Mouse (Mus musculus): ENCODE results near the gene Dctn3. TPM values are rescaled to one million over a fixed set of nuclear protein-coding genes. Genes with fewer than 3 reads are reported as not detected.
A peak's percentile ranks its signal among the peaks of the same experiment; 100 is the strongest.
"Not testable (repeated sequence)": the region's sequence is repeated elsewhere in the genome, so short reads cannot be mapped to it uniquely, and the experiment has no call there.

The Dctn3 gene
- polyA plus RNA-seq (2015; fragmentation: Nextera tagmentation; extraction: Ambion mirVana) = 298 and 299 TPM in 2 replicates

DNA sequence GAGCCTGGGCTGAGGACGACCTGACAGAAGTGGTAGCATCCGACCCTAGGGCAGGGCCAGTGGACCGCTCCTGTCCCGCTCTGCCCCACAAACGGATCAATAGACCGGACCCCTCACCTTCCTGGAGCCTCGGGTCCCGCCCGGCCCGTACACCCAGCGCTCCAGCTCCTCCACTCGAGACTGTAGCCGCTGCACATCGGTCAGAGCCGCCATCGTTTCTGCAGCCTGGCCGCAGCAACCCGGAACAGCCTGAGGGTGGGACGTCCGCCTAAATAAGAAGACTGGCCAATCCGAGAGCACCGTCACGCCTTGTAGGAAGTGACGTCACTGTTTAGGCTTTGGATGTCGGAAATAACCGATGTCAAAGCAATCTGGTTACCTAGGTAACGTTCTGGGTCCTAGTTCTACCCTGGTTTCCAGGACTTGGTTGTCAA, at the start of gene Dctn3:
Gene Dctn3 (minus strand): TSS at position 253 of the 434 bp plus-strand sequence.
- Histone ChIP-seq H3K4me1 (replicated peaks) (peaks cover 37% of the 10 kb centered on the region), H3K4me3 (peak within 1 kb of the TSS; percentile 82), H3K9me3 (no peaks in the 10 kb centered on the region), H3K27me3 (peaks cover 40% of the 10 kb centered on the region), H3K27ac (replicated peaks) (peak within 1 kb of the TSS; percentile 62), H3K9ac (peak within 1 kb of the TSS; percentile 83), H3K36me3 (peaks cover 13% of the 10 kb centered on the region), H3K4me2 (peak within 1 kb of the TSS; percentile 69)
- WGBS = under 1% methylated on average over 27 of the region's 27 CpGs
- ATAC-seq (ENCODE audit: low FRiP score, low read depth) = peak; percentile 95

DNA sequence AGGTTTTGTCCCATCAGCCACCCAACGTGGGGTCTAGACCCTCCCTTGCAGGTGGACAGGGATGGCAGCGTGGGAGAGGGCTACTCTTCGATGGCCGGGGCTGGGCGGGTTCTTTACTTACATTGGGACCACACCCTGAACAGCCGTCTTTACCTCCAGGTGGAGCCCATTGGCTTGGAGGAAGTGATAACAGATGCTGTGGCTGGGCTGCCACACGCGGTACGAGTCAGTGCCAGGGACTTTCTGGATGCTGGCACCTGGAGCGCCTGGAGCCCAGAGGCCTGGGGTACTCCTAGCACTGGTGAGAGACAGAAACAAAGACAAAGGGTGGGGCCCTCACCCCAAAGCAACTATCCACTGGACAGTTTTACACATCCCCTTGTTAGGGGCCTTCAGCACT, 44.3 kb upstream of the Dctn3 start:
- not testable (repeated sequence) for H3K9me3 ChIP-seq; H3K36me3 ChIP-seq; H3K9ac ChIP-seq; H3K4me2 ChIP-seq; H3K27ac ChIP-seq (replicated peaks); H3K27me3 ChIP-seq; H3K4me3 ChIP-seq; ATAC-seq (ENCODE audit: low FRiP score, low read depth)
- 84% methylated on average over 10 of the region's 10 CpGs for WGBS
- H3K4me1 ChIP-seq (replicated peaks) = peaks cover 10% of the 10 kb centered on the region

DNA sequence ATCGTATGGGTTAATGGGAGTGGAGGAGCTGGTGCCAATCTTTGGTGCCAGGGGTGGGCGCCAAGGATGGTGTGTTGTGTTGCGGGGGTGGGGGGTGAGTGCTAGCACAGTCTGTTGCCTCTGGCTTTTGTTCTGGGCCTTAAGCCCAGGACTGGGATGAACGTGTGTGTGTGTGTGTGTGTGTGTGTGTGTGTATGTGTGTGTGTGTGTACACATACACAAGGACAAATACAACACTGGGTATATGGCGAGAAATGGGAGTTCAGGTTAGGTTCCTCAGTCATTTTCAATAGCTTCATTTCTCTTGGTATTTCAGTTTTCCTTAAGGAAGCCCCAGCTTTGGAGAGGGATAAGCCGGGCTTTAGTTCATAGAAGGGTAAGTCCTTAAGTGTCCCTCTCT, 40.2 kb upstream of the Dctn3 start:
- not testable (repeated sequence) for ATAC-seq (ENCODE audit: low FRiP score, low read depth); H3K27ac ChIP-seq (replicated peaks); H3K36me3 ChIP-seq; H3K9ac ChIP-seq; H3K4me3 ChIP-seq; H3K4me2 ChIP-seq; H3K27me3 ChIP-seq; H3K9me3 ChIP-seq
- 73% methylated on average over 5 of the region's 6 CpGs for WGBS
- peaks cover 30% of the 10 kb centered on the region for H3K4me1 ChIP-seq (replicated peaks)

DNA sequence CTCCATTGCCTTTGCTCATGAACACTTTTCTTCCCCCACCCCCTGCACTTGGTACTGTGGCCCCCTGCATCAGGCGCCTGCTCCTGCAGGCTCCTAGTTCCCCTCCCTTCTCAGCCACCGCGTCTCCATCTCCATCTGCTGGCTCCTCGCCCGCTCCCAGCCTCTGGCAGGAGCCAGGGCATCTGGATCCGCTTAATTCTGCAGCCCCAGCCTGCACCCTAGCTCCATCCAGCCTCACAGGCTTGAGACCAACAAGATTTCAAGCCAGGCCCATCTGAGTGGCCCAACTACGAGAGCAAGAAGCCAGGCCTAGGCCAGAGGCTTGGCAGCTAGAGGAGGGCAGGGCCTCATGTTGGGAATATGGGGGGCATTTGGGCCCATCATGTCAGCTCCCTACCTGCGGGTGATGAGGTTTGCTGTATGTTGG, 39.7 kb upstream of the Dctn3 start:
- not testable (repeated sequence) for H3K27me3 ChIP-seq, H3K9me3 ChIP-seq, H3K9ac ChIP-seq, H3K36me3 ChIP-seq, H3K4me3 ChIP-seq
- 40% methylated on average over 8 of the region's 8 CpGs for WGBS
- H3K27ac ChIP-seq (replicated peaks) = peak overlapping the region; percentile 48; the same call in 1 of the 2 replicates
- H3K4me2 ChIP-seq = 0 out of 2 replicates have a peak overlapping the region, but pooled peaks have one; percentile 48
- H3K4me1 ChIP-seq (replicated peaks) = peaks cover 30% of the 10 kb centered on the region
- peak; percentile 40 for ATAC-seq (ENCODE audit: low FRiP score, low read depth)

DNA sequence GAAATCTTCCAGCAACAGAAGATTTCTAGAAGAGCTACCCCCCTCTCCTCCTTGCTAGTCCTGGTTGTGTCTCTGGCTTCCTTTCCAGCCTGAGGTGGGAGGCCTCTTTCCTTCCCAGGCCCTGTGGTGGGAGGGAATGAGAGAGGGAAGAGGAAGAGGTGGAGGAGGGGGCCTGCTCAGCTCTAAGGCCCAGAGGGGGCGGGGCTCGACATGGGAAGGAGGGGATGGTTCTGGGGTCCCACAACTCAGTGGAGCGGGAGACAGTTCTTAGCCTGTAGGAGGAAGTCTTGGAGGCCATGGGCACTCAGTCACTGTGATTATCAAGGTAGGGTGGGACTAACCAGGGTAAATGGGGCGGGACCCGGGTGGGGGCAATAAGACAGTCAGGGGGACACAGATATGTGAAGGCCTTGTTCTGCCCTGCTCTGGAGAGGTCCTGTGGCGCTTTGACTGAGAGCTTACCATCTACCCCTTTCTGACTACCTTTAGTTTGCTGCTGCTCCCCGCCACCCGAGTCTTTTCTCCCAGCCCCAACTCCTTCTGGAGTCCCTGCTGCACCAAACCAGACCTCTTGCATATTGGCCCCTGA, 39.2 kb upstream of the Dctn3 start:
- no peaks in the 10 kb centered on the region for H3K27me3 ChIP-seq
- WGBS = 51% methylated on average over 8 of the region's 8 CpGs
- 0 out of 2 replicates have a peak, but pooled peaks cover 2% of the 10 kb centered on the region for H3K36me3 ChIP-seq
- peaks cover 30% of the 10 kb centered on the region for H3K4me1 ChIP-seq (replicated peaks)
- H3K9me3 ChIP-seq = no peaks in the 10 kb centered on the region
- no peak overlapping the region for H3K4me3 ChIP-seq
- no peak overlapping the region for H3K9ac ChIP-seq
- ATAC-seq (ENCODE audit: low FRiP score, low read depth) = 0 out of 2 replicates have a peak, but pooled peaks have one; percentile 28
- H3K4me2 ChIP-seq = peak overlapping the region; percentile 48; the same call in 1 of the 2 replicates
- H3K27ac ChIP-seq (replicated peaks) = peak overlapping the region; percentile 48

DNA sequence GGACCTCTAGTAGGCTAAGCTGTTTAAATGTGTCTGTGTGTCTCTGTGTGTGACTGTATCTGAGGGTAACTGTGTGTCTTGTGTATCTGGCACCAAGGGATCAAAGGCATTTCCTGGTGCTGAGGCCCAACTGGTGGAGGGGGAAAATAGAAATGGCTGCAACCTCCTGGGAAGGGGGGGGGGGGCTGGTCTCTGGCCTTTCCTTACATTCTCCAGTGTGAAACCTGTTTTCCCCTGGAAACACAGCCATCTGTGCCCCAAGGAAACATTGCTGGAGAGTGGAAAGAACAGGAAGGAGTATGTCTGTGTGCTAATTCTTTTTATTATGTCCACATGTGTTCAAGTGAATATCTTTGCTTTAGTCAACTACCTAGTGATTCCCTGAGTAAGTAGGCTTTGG, 38.7 kb upstream of the Dctn3 start:
- Histone ChIP-seq H3K27me3 (no peaks in the 10 kb centered on the region), H3K36me3 (0 out of 2 replicates have a peak, but pooled peaks cover 2% of the 10 kb centered on the region), H3K9me3 (no peaks in the 10 kb centered on the region), H3K4me2 (peak overlapping the region; percentile 48), H3K4me3 (no peak overlapping the region), H3K9ac (no peak overlapping the region), H3K4me1 (replicated peaks) (peaks cover 32% of the 10 kb centered on the region), H3K27ac (replicated peaks) (peak overlapping the region; percentile 48)
- no peak for ATAC-seq (ENCODE audit: low FRiP score, low read depth)

DNA sequence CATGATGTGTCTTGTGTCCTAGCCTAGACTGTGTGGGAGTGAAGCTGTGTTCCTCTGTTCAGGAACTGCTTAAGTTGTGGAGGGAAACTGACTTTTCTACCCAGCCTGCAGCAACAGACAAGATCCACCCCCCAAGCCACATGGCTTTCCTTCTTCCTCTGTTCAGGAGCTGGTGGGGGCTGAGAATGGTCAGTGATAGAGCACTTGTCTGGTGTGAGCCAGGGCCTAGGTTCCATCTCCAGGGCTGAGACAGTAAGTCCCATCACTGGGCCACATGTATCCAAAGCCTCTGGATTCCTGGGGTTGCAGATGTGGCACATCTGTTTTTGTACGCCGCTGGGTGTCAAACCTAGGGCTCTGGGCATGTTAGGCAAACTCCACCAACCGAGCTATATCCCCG, 37.9 kb upstream of the Dctn3 start:
- H3K9me3 ChIP-seq = no peaks in the 10 kb centered on the region
- 0 out of 2 replicates have a peak, but pooled peaks cover 2% of the 10 kb centered on the region for H3K36me3 ChIP-seq
- H3K4me3 ChIP-seq = peak overlapping the region; percentile 25; the same call in 1 of the 2 replicates
- H3K9ac ChIP-seq = peak overlapping the region; percentile 14; the same call in 1 of the 2 replicates
- peak overlapping the region; percentile 16; the same call in 1 of the 2 replicates for H3K27ac ChIP-seq (replicated peaks)
- H3K4me2 ChIP-seq = peak overlapping the region; percentile 48
- WGBS = 86% methylated on average over 4 of the region's 4 CpGs
- peak; percentile 10; the same call in 1 of the 2 replicates for ATAC-seq (ENCODE audit: low FRiP score, low read depth)
- peaks cover 38% of the 10 kb centered on the region for H3K4me1 ChIP-seq (replicated peaks)
- no peaks in the 10 kb centered on the region for H3K27me3 ChIP-seq

DNA sequence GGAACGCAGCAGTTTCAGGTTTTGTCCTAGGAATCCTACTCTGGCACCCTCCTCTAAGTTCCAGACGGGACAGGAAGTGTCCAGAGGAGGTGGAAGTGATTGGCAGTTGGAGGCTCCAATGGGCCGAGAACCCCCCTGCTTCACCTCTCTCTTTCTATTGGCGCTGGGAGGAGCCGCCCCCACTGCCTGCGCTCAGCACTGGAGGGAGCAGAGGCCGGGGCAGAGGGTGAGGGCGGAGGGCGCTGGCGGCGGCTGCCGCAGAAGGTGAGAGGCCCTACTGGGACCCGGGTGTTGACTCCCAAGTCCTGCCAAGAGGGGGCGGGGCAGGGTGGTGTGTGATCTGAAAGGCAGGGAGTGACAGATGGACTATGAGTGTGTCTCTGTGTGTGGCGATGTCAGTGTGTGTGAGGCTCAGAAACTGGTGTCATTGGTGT, 37.3 kb upstream of the Dctn3 start:
- H3K4me1 ChIP-seq (replicated peaks) = peaks cover 38% of the 10 kb centered on the region
- peak; percentile 68 for ATAC-seq (ENCODE audit: low FRiP score, low read depth)
- peak overlapping the region; percentile 63 for H3K27ac ChIP-seq (replicated peaks)

DNA sequence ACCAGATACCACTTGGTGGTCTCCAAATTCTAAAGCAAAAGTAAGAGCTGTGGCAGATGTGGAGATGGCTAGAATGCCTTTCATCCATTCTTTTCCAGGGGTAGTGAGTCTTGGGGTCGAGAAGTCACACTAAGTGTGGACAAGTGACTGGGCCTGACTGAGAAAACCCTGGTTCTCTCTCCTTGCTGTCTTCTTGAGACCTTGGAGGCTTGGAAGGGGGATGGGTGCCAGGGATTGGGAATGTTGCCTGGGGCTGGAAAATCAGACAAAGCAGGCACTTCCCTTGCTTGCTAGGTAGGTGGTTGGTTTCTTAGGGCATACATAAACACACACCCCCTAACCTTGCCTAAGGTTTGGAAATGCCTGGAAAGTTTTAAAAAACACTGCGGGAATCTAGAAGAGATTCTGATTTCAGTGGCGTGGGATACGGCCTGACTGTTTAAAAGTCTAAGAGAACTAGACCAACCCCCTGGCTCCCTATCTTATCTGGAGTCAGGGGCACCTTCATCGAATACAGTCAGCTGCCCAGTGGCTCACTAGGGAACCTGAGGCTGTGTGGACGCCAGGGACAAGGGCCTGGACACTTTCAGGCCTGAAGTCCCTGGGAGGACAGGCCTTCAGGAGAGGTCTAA, 36.8 kb upstream of the Dctn3 start:
- Histone ChIP-seq H3K27ac (replicated peaks) (peak overlapping the region; percentile 63; the same call in 1 of the 2 replicates), H3K9ac (peak overlapping the region; percentile 14; the same call in 1 of the 2 replicates), H3K9me3 (no peaks in the 10 kb centered on the region), H3K4me1 (replicated peaks) (peaks cover 41% of the 10 kb centered on the region), H3K36me3 (0 out of 2 replicates have a peak, but pooled peaks cover 2% of the 10 kb centered on the region), H3K4me3 (peak overlapping the region; percentile 25), H3K27me3 (no peaks in the 10 kb centered on the region), H3K4me2 (peak overlapping the region; percentile 48)
- WGBS = 49% methylated on average over 6 of the region's 6 CpGs
- ATAC-seq (ENCODE audit: low FRiP score, low read depth) = no peak

More for the DNA sequence above, 37.3 kb upstream of the Dctn3 start:
- Histone ChIP-seq H3K4me2 (peak overlapping the region; percentile 48), H3K9me3 (no peaks in the 10 kb centered on the region), H3K36me3 (0 out of 2 replicates have a peak, but pooled peaks cover 2% of the 10 kb centered on the region), H3K9ac (peak overlapping the region; percentile 14), H3K4me3 (peak overlapping the region; percentile 25), H3K27me3 (no peaks in the 10 kb centered on the region)
- under 1% methylated on average over 15 of the region's 15 CpGs for WGBS

DNA sequence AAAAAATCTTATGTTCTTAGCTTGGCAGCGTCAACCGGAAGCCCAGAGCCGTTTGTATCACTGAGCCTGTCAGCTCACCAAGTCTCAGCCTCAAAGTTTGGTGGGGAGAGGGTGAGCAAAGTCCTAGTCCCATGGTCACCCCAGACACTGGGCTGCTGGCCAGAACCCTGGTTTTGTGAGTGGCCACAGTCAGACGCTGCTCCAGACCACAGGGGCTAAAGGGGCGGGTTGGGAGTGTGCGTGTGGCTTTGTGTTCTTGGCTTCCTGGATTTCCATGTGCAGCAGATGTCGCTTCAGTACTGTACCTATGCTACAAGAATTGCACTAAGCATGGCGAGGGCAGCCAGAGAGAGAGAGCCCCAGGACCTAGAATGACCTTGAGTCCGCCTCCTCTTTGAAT, 36.2 kb upstream of the Dctn3 start:
- H3K4me1 ChIP-seq (replicated peaks) = peaks cover 44% of the 10 kb centered on the region
- H3K4me3 ChIP-seq = no peak overlapping the region
- no peaks in the 10 kb centered on the region for H3K27me3 ChIP-seq
- H3K4me2 ChIP-seq = no peak overlapping the region
- WGBS = 82% methylated on average over 9 of the region's 9 CpGs
- no peak overlapping the region for H3K9ac ChIP-seq
- H3K9me3 ChIP-seq = no peaks in the 10 kb centered on the region
- no peak for ATAC-seq (ENCODE audit: low FRiP score, low read depth)
- 0 out of 2 replicates have a peak, but pooled peaks cover 2% of the 10 kb centered on the region for H3K36me3 ChIP-seq
- H3K27ac ChIP-seq (replicated peaks) = no peak overlapping the region

DNA sequence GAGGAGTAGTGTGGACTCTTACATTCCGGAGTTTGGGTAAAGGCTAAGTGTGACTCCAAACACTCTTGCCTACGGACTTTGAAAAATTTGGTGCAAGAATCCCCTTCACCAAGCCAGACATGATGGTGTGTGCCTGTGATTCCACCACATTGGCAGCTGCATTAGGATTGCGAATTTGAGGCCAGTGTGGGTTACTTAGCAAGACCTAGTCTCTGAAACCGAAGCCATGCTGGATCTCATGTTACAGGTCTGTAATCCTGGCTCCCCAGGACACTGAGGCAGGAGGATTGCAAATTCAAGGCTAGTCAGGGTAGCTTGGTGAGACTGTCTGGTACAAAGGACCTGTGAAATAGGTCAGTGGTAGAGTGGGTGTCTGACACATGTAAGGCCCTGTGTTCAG, 35.7 kb upstream of the Dctn3 start:
- ATAC-seq (ENCODE audit: low FRiP score, low read depth) = no peak
- H3K36me3 ChIP-seq = 0 out of 2 replicates have a peak, but pooled peaks cover 2% of the 10 kb centered on the region
- peaks cover 44% of the 10 kb centered on the region for H3K4me1 ChIP-seq (replicated peaks)
- no peaks in the 10 kb centered on the region for H3K9me3 ChIP-seq
- 95% methylated on average over 4 of the region's 4 CpGs for WGBS
- no peak overlapping the region for H3K4me2 ChIP-seq
- H3K27ac ChIP-seq (replicated peaks) = no peak overlapping the region
- H3K9ac ChIP-seq = no peak overlapping the region
- no peak overlapping the region for H3K4me3 ChIP-seq
- no peaks in the 10 kb centered on the region for H3K27me3 ChIP-seq

DNA sequence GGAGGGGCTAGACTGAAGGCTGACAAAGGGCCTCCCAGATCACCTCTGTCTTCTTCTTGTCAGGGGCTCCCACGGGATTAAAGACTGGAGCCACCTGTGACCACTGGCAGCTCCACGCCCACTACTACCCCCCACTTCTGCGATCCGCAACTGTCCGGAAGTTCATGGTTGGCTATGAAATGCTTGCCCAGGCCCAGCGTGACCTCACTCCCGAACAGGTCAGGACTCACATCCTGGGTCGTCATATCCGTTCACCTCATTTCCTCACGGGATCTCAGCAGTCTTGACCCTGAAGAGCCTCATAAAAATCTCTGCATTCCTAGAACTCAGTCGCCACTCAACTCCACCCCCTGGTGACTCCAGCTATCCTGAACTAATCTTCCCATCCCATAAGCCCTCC, 35.1 kb upstream of the Dctn3 start:
- Histone ChIP-seq H3K4me1 (replicated peaks) (peaks cover 44% of the 10 kb centered on the region), H3K4me3 (no peak overlapping the region), H3K9ac (no peak overlapping the region), H3K36me3 (0 out of 2 replicates have a peak, but pooled peaks cover 2% of the 10 kb centered on the region), H3K27me3 (no peaks in the 10 kb centered on the region), H3K9me3 (no peaks in the 10 kb centered on the region), H3K27ac (replicated peaks) (no peak overlapping the region), H3K4me2 (no peak overlapping the region)
- 87% methylated on average over 11 of the region's 11 CpGs for WGBS
- ATAC-seq (ENCODE audit: low FRiP score, low read depth) = no peak

Data from hindbrain, embryonic 15.5 days (tissue).